Mouse (Mus musculus): ENCODE measurements around the gene Ovol2. TPM values are rescaled to one million over a fixed set of nuclear protein-coding genes. Genes with fewer than 3 reads are reported as not detected.

The Ovol2 gene
- polyA plus RNA-seq, 1 experiment from 2014 or later: 1.8 TPM

GRCm38 (mm10) chr2:144267004-144267730 is 64.8 kb downstream of the Ovol2 start:
- Histone ChIP-seq H3K4me2 (peak overlapping the region; percentile 72), H3K9me3 (no peaks in the 10 kb centered on the region), H3K4me1 (replicated peaks) (peaks cover 30% of the 10 kb centered on the region), H3K36me3 (peaks cover 24% of the 10 kb centered on the region; the same call in 1 of the 2 replicates), H3K27ac (no peak overlapping the region), H3K27me3 (no peaks in the 10 kb centered on the region), H3K4me3 (replicated peaks) (no peak overlapping the region), H3K9ac (replicated peaks) (no peak overlapping the region)
- WGBS: 59% methylated on average over 5 of the region's 5 CpGs
- no peak for ATAC-seq (ENCODE audit: insufficient number of reproducible peaks, insufficient read depth, low FRiP score, low TSS enrichment, low read depth)

GRCm38 (mm10) chr2:144265916-144266683 is 65.8 kb downstream of the Ovol2 start:
- H3K27me3 ChIP-seq: no peaks in the 10 kb centered on the region
- WGBS: 54% methylated on average over 4 of the region's 4 CpGs
- no peak overlapping the region for H3K4me3 ChIP-seq (replicated peaks)
- 0 out of 2 replicates have a peak overlapping the region, but pooled peaks have one; percentile 2 for H3K4me2 ChIP-seq
- ATAC-seq (ENCODE audit: insufficient number of reproducible peaks, insufficient read depth, low FRiP score, low TSS enrichment, low read depth): no peak
- H3K9ac ChIP-seq (replicated peaks): no peak overlapping the region
- H3K27ac ChIP-seq: no peak overlapping the region
- peaks cover 33% of the 10 kb centered on the region for H3K36me3 ChIP-seq
- no peaks in the 10 kb centered on the region for H3K9me3 ChIP-seq
- H3K4me1 ChIP-seq (replicated peaks): peaks cover 30% of the 10 kb centered on the region

- 75% methylated on average over 3 of the region's 3 CpGs for WGBS
- H3K27ac ChIP-seq: no peak overlapping the region
- no peak overlapping the region for H3K4me3 ChIP-seq (replicated peaks)
- peaks cover 42% of the 10 kb centered on the region for H3K36me3 ChIP-seq
- H3K9me3 ChIP-seq: no peaks in the 10 kb centered on the region
- ATAC-seq (ENCODE audit: insufficient number of reproducible peaks, insufficient read depth, low FRiP score, low TSS enrichment, low read depth): no peak
- no peak overlapping the region for H3K9ac ChIP-seq (replicated peaks)
- no peaks in the 10 kb centered on the region for H3K27me3 ChIP-seq
- no peak overlapping the region for H3K4me2 ChIP-seq
- H3K4me1 ChIP-seq (replicated peaks): peaks cover 30% of the 10 kb centered on the region
Measured at GRCm38 (mm10) chr2:144265120-144265488, 66.8 kb downstream of the Ovol2 start.

GRCm38 (mm10) chr2:144264398-144265119 is 67.4 kb downstream of the Ovol2 start:
- 83% methylated on average over 5 of the region's 5 CpGs for WGBS
- Histone ChIP-seq H3K4me2 (no peak overlapping the region), H3K36me3 (peaks cover 46% of the 10 kb centered on the region)

GRCm38 (mm10) chr2:144262837-144263236 is 69.1 kb downstream of the Ovol2 start:
- ATAC-seq (ENCODE audit: insufficient number of reproducible peaks, insufficient read depth, low FRiP score, low TSS enrichment, low read depth): no peak
- 89% methylated on average over 2 of the region's 2 CpGs for WGBS
- Histone ChIP-seq H3K27me3 (no peaks in the 10 kb centered on the region), H3K4me2 (no peak overlapping the region), H3K36me3 (peaks cover 63% of the 10 kb centered on the region), H3K4me3 (replicated peaks) (no peak overlapping the region), H3K9me3 (no peaks in the 10 kb centered on the region), H3K4me1 (replicated peaks) (peaks cover 16% of the 10 kb centered on the region), H3K27ac (no peak overlapping the region), H3K9ac (replicated peaks) (no peak overlapping the region)

More at GRCm38 (mm10) chr2:144264398-144265119, 67.4 kb downstream of the Ovol2 start:
- H3K9me3 ChIP-seq: no peaks in the 10 kb centered on the region
- ATAC-seq (ENCODE audit: insufficient number of reproducible peaks, insufficient read depth, low FRiP score, low TSS enrichment, low read depth): no peak
- H3K27ac ChIP-seq: no peak overlapping the region
- H3K4me3 ChIP-seq (replicated peaks): no peak overlapping the region
- no peaks in the 10 kb centered on the region for H3K27me3 ChIP-seq
- H3K4me1 ChIP-seq (replicated peaks): peaks cover 30% of the 10 kb centered on the region
- H3K9ac ChIP-seq (replicated peaks): no peak overlapping the region

Other genes with a start within 250 kb of the Ovol2 start
- 20.3 and 21.7 TPM in 2 replicates for gene Mgme1, start 61.5 kb downstream of the Ovol2 start, polyA plus RNA-seq (2016; fragmentation: Nextera tagmentation; extraction: Ambion mirVana)
- 139 and 145 TPM in 2 replicates for gene Snx5, start 61.2 kb downstream of the Ovol2 start, polyA plus RNA-seq (2016; fragmentation: Nextera tagmentation; extraction: Ambion mirVana)
- 54.6 and 54.7 TPM in 2 replicates for gene Kat14, start 36.8 kb upstream of the Ovol2 start, polyA plus RNA-seq (2016; fragmentation: Nextera tagmentation; extraction: Ambion mirVana)
- 0.60 and 1.5 TPM in 2 replicates for gene Pet117, start 36.9 kb upstream of the Ovol2 start, polyA plus RNA-seq (2016; fragmentation: Nextera tagmentation; extraction: Ambion mirVana)
- gene Dzank1, start 195.3 kb upstream of the Ovol2 start, polyA plus RNA-seq (2016; fragmentation: Nextera tagmentation; extraction: Ambion mirVana): 1.1 and 1.8 TPM in 2 replicates
- gene Polr3f, start 195.6 kb upstream of the Ovol2 start, polyA plus RNA-seq (2016; fragmentation: Nextera tagmentation; extraction: Ambion mirVana): 35.0 and 36.4 TPM in 2 replicates
- 58.2 and 62.5 TPM in 2 replicates for gene Rbbp9, start 218.7 kb upstream of the Ovol2 start, polyA plus RNA-seq (2016; fragmentation: Nextera tagmentation; extraction: Ambion mirVana)
- 97.5 and 105 TPM in 2 replicates for gene Sec23b, start 224.1 kb upstream of the Ovol2 start, polyA plus RNA-seq (2016; fragmentation: Nextera tagmentation; extraction: Ambion mirVana)